In genomic region chr1:180018218-180018617, GRCm38 (mm10) we compare ENCODE assay signal across 19 mouse cellular contexts. TPM values are rescaled to one million over a fixed set of nuclear protein-coding genes. Genes with fewer than 3 reads are reported as not detected.
A peak's percentile ranks its signal among the peaks of the same experiment; 100 is the strongest.
DNase-seq lines count a peak whose midpoint lies in the region; ATAC-seq and TF ChIP-seq lines count a peak whose summit lies in the region.
"Had no signal": no experiment of that assay in that cellular context is flagged by ENCODE, and none has a peak within 500 bp of the region (broad histone marks: within the 10 kb centered on the region; RNA-seq: fewer than 3 reads in every experiment).

No protein-coding gene starts in this region.

- no peak for TF ChIP-seq CTCF in liver, adult 2 months (IDR thresholded peaks at IDR 0.05; ENCODE audit: low read depth, low read length)
- TF ChIP-seq CTCF in liver, postnatal 0 days (IDR thresholded peaks at IDR 0.05; ENCODE audit: low read depth) = no peak

- no peak overlapping the region for H3K4me2 ChIP-seq in liver, embryonic 11.5 days
- no peak overlapping the region for H3K4me2 ChIP-seq in liver, postnatal 0 days (ENCODE audit: low read depth, low read length)
- H3K4me2 ChIP-seq in liver, embryonic 12.5 days = no peak overlapping the region

- no peak for TF ChIP-seq POLR2A in liver, adult 2 months (IDR thresholded peaks at IDR 0.05; ENCODE audit: extremely low read depth, insufficient read depth, low read length)

- WGBS in liver, adult 2 months = 45% methylated on average over 2 of the region's 2 CpGs
- WGBS in liver, embryonic 11.5 days = 78% methylated on average over 2 of the region's 2 CpGs
- 63% methylated on average over 2 of the region's 2 CpGs for WGBS in liver, postnatal 0 days (ENCODE audit: insufficient replicate concordance)
- WGBS in liver, embryonic 12.5 days (ENCODE audit: insufficient replicate concordance) = 76% methylated on average over 2 of the region's 2 CpGs

- ATAC-seq in liver, embryonic 11.5 days (replicated peaks; ENCODE audit: low FRiP score) = no peak
- peak; percentile 54; the same call in 1 of the 2 replicates for ATAC-seq in liver, postnatal 0 days
- ATAC-seq in liver, embryonic 12.5 days = no peak
- ATAC-seq: activated CD4-positive, CD25-positive, alpha-beta regulatory T cell, adult 4 months; CD4-positive, CD25-positive, alpha-beta regulatory T cell, adult 4 months; Patski had no signal

- no peaks in the 10 kb centered on the region for H3K27me3 ChIP-seq in liver, adult 2 months (ENCODE audit: control insufficient read depth, insufficient read depth, low read length)
- H3K27me3 ChIP-seq in liver, embryonic 11.5 days (replicated peaks; ENCODE audit: control insufficient read depth, insufficient read depth, low read length) = no peaks in the 10 kb centered on the region
- H3K27me3 ChIP-seq in liver, postnatal 0 days (ENCODE audit: insufficient read depth, low read length) = no peaks in the 10 kb centered on the region
- no peaks in the 10 kb centered on the region for H3K27me3 ChIP-seq in liver, embryonic 12.5 days (replicated peaks)
- H3K27me3 ChIP-seq: CH12.LX, Patski had no signal

- H3K4me3 ChIP-seq in liver, adult 2 months (ENCODE audit: insufficient read depth, low read depth, low read length) = no peak overlapping the region
- no peak overlapping the region for H3K4me3 ChIP-seq in liver, embryonic 11.5 days (ENCODE audit: low read depth, low read length)
- no peak overlapping the region for H3K4me3 ChIP-seq in liver, postnatal 0 days (ENCODE audit: low read depth, low read length)
- H3K4me3 ChIP-seq in liver, embryonic 12.5 days = no peak overlapping the region

- no peaks in the 10 kb centered on the region for H3K36me3 ChIP-seq in liver, adult 2 months (ENCODE audit: control insufficient read depth, insufficient read depth, low read length)
- no peaks in the 10 kb centered on the region for H3K36me3 ChIP-seq in liver, embryonic 11.5 days (ENCODE audit: control insufficient read depth, insufficient read depth, low read length)
- no peaks in the 10 kb centered on the region for H3K36me3 ChIP-seq in liver, postnatal 0 days (replicated peaks; ENCODE audit: insufficient read depth, low read length)
- H3K36me3 ChIP-seq in liver, embryonic 12.5 days = no peaks in the 10 kb centered on the region
- H3K36me3 ChIP-seq: G1E had no signal

- DNase-seq in liver, adult 2 months (ENCODE audit: extremely low read depth, low read depth, low spot score) = peak; percentile 94
- DNase-seq in liver, embryonic 11.5 days (ENCODE audit: low spot score) = no peak
- no peak for DNase-seq in liver, postnatal 0 days
- DNase-seq: adrenal gland, adult 2 months; adrenal gland, adult 8-10 months; adrenal gland, postnatal 10 days; adrenal gland, postnatal 14 days; adrenal gland, postnatal 25 days; adrenal gland, postnatal 36 days; B cell, adult 2 months; cerebellum, adult 11 months; cerebellum, adult 11-12 months; cerebellum, adult 18-20 months had no signal

- peaks cover 15% of the 10 kb centered on the region for H3K79me2 ChIP-seq in liver, adult 2 months (ENCODE audit: control insufficient read depth, insufficient read depth, low read length)

- H3K27ac ChIP-seq in liver, adult 2 months (replicated peaks; ENCODE audit: insufficient read depth, low read depth, low read length) = no peak overlapping the region
- no peak overlapping the region for H3K27ac ChIP-seq in liver, embryonic 11.5 days (ENCODE audit: low read depth, low read length)
- H3K27ac ChIP-seq in liver, postnatal 0 days (ENCODE audit: low read depth) = no peak overlapping the region
- H3K27ac ChIP-seq in liver, embryonic 12.5 days = no peak overlapping the region

- no peaks in the 10 kb centered on the region for H3K9me3 ChIP-seq in liver, embryonic 11.5 days (ENCODE audit: control insufficient read depth, low read length)
- no peaks in the 10 kb centered on the region for H3K9me3 ChIP-seq in liver, postnatal 0 days (ENCODE audit: low read length)
- H3K9me3 ChIP-seq in liver, embryonic 12.5 days (replicated peaks) = no peaks in the 10 kb centered on the region
- H3K9me3 ChIP-seq: G1E had no signal

- H3K4me1 ChIP-seq in liver, adult 2 months (ENCODE audit: control insufficient read depth, insufficient read depth, low read length) = peaks cover 4% of the 10 kb centered on the region; the same call in 1 of the 2 replicates
- H3K4me1 ChIP-seq in liver, embryonic 11.5 days (replicated peaks; ENCODE audit: control insufficient read depth, insufficient read depth, low read length) = no peaks in the 10 kb centered on the region
- 0 out of 2 replicates have a peak, but pooled peaks cover 3% of the 10 kb centered on the region for H3K4me1 ChIP-seq in liver, postnatal 0 days (ENCODE audit: insufficient read depth)
- H3K4me1 ChIP-seq in liver, embryonic 12.5 days = peaks cover 27% of the 10 kb centered on the region

- no peak for TF ChIP-seq EP300 in liver, postnatal 0 days (IDR thresholded peaks at IDR 0.05; ENCODE audit: low read depth)

- H3K9ac ChIP-seq in liver, adult 2 months (ENCODE audit: low read depth, low read length) = no peak overlapping the region
- H3K9ac ChIP-seq in liver, embryonic 11.5 days (ENCODE audit: low read depth, low read length) = no peak overlapping the region
- H3K9ac ChIP-seq in liver, postnatal 0 days (replicated peaks) = no peak overlapping the region
- H3K9ac ChIP-seq in liver, embryonic 12.5 days = no peak overlapping the region

RNA-seq across cellular contexts. Expression of gene Cdc42bpa, which starts 57.9 kb away (rescaled TPM):
- total RNA-seq in liver, adult 2 months (2014; rRNA removed) = 23.3 and 24.7 TPM in 2 replicates
- polyA plus RNA-seq in liver, adult 2 months (2012; rRNA removed) = 4.3 and 7.0 TPM in 2 replicates
- 11.2 and 13.1 TPM in 2 replicates for polyA plus RNA-seq in liver, embryonic 11.5 days (2014; fragmentation: Nextera tagmentation; extraction: Ambion mirVana)
- polyA plus RNA-seq in liver, postnatal 0 days (2015; fragmentation: Nextera tagmentation; extraction: Ambion mirVana) = 3.5 TPM in 2 replicates
- 13.5 and 13.8 TPM in 2 replicates for polyA plus RNA-seq in liver, embryonic 12.5 days (2016; fragmentation: Nextera tagmentation; extraction: Ambion mirVana)
